Mouse (Mus musculus): ENCODE measurements around the gene Fem1a. TPM values are rescaled to one million over a fixed set of nuclear protein-coding genes. Genes with fewer than 3 reads are reported as not detected.

The Fem1a gene
- polyA plus RNA-seq, 1 experiment: 43.6 TPM

DNA sequence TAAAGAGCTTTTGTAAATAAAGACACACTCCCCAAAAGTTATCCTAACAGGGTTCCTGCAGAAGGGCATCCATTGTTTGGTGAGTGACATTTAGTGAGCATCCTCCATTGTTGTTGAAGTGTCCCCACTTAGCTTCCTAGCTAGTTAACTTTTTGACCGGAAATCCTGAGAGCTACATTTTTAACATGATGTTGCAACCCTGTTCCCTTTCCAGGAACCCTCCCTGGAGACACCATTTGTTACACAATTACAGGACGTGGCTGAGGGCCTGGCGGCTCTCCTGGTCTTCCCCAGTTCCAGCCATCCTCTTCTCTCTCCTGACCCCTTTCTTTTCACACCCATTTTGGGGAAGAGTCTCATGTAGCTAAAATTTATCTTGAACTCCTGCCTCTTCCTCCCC, 36.8 kb upstream of the Fem1a start:
- TF ChIP-seq MYOD1 (IDR thresholded peaks at IDR 0.05; ENCODE audit: control insufficient read depth in 1 of 3, insufficient read length in 2 of 3, low read depth in 2 of 3) (no peak), USF1 (IDR thresholded peaks at IDR 0.05; ENCODE audit: low read depth) (no peak), TCF12 (IDR thresholded peaks at IDR 0.05; ENCODE audit: insufficient read depth, poor library complexity, severe bottlenecking) (no peak), CEBPB (IDR thresholded peaks at IDR 0.05; ENCODE audit: insufficient read depth, poor library complexity, severe bottlenecking) (no peak), POLR2AphosphoS2 (IDR thresholded peaks at IDR 0.05; ENCODE audit: insufficient read length, low read depth) (no peak), TCF3 (IDR thresholded peaks at IDR 0.05; ENCODE audit: insufficient read length, low read depth) (no peak), POLR2A (IDR thresholded peaks at IDR 0.05; ENCODE audit: insufficient read length, low read depth) (no peak), SRF (IDR thresholded peaks at IDR 0.05; ENCODE audit: control insufficient read depth, insufficient read length, low read depth) (no peak), MYOG (IDR thresholded peaks at IDR 0.05; ENCODE audit: control insufficient read depth in 1 of 3, insufficient read depth in 1 of 3, insufficient read length in 2 of 3, low read depth in 2 of 3) (no peak), MAX (IDR thresholded peaks at IDR 0.05; ENCODE audit: low read depth) (no peak), REST (IDR thresholded peaks at IDR 0.05; ENCODE audit: insufficient read depth, insufficient read length) (no peak), E2F4 (IDR thresholded peaks at IDR 0.05; ENCODE audit: insufficient read depth) (no peak)
- no peaks in the 10 kb centered on the region for H3K27me3 ChIP-seq (ENCODE audit: control insufficient read depth, insufficient read depth, insufficient read length)
- no peak overlapping the region for H3K4me2 ChIP-seq (ENCODE audit: low read depth)
- H3K79me2 ChIP-seq (ENCODE audit: control insufficient read depth, insufficient read depth): peaks cover 15% of the 10 kb centered on the region
- H3K4me3 ChIP-seq: peak overlapping the region; percentile 68
- no peak overlapping the region for H3ac ChIP-seq (ENCODE audit: control insufficient read depth, insufficient read length)
- H3K36me3 ChIP-seq (ENCODE audit: control insufficient read depth, insufficient read depth): no peaks in the 10 kb centered on the region

DNA sequence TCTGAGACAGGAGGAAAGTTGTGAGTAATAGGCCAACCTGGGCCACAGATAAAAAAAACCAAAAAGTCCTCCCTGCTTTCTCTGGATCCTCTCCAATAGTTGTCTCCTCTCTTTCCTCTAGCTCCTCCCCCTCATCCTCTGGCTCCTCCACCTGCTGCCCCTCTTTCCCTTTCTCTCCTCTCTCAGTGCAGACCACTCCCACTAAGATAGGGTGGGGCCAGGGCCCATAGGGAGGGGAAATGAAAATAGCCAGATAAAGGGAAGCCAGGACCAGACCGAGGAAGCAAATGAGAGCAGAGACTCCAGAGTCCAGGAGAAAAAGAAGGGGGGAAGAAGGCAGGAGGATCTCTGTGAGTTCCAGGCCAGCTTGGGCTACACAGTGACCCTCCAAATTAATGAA, 31.7 kb upstream of the Fem1a start:
- H3K4me2 ChIP-seq (ENCODE audit: low read depth): no peak overlapping the region
- peaks cover 23% of the 10 kb centered on the region for H3K27me3 ChIP-seq (ENCODE audit: control insufficient read depth, insufficient read depth, insufficient read length)
- H3K4me3 ChIP-seq: no peak overlapping the region
- H3K36me3 ChIP-seq (ENCODE audit: control insufficient read depth, insufficient read depth): no peaks in the 10 kb centered on the region
- no peak overlapping the region for H3ac ChIP-seq (ENCODE audit: control insufficient read depth, insufficient read length)
- no peaks in the 10 kb centered on the region for H3K79me2 ChIP-seq (ENCODE audit: control insufficient read depth, insufficient read depth)
- TF ChIP-seq MAX (IDR thresholded peaks at IDR 0.05; ENCODE audit: low read depth): no peak
- no peak for TF ChIP-seq POLR2AphosphoS2 (IDR thresholded peaks at IDR 0.05; ENCODE audit: insufficient read length, low read depth)
- no peak for TF ChIP-seq USF1 (IDR thresholded peaks at IDR 0.05; ENCODE audit: low read depth)
- no peak for TF ChIP-seq REST (IDR thresholded peaks at IDR 0.05; ENCODE audit: insufficient read depth, insufficient read length)

DNA sequence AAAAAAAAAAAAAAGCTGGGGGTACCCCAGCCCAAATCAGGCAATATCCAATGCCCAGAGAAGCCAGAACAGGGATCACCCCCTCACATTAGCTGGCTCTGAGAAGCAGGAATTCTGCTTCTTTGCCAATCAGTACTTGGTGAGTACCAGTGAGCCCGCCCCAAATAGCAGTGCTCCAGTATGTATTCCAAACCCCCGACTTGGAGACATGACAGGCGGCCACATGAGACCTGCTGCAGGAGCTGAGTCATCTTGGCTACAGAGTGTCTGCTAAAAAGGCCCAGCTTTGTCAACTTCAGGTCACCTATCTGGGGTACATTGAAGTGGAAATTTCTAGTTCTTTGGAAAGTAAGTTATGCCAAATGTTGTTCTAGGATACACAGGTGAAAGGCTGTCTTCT, 30.0 kb upstream of the Fem1a start:
- TF ChIP-seq CEBPB (IDR thresholded peaks at IDR 0.05; ENCODE audit: insufficient read depth, poor library complexity, severe bottlenecking) (no peak), E2F4 (IDR thresholded peaks at IDR 0.05; ENCODE audit: insufficient read depth) (no peak), SRF (IDR thresholded peaks at IDR 0.05; ENCODE audit: control insufficient read depth, insufficient read length, low read depth) (no peak), POLR2A (IDR thresholded peaks at IDR 0.05; ENCODE audit: insufficient read length, low read depth) (no peak), MYOD1 (IDR thresholded peaks at IDR 0.05; ENCODE audit: control insufficient read depth in 1 of 3, insufficient read length in 2 of 3, low read depth in 2 of 3) (no peak), MAX (IDR thresholded peaks at IDR 0.05; ENCODE audit: low read depth) (no peak), TCF3 (IDR thresholded peaks at IDR 0.05; ENCODE audit: insufficient read length, low read depth) (no peak), POLR2AphosphoS2 (IDR thresholded peaks at IDR 0.05; ENCODE audit: insufficient read length, low read depth) (no peak)
- H3K79me2 ChIP-seq (ENCODE audit: control insufficient read depth, insufficient read depth): no peaks in the 10 kb centered on the region
- H3ac ChIP-seq (ENCODE audit: control insufficient read depth, insufficient read length): no peak overlapping the region
- H3K27me3 ChIP-seq (ENCODE audit: control insufficient read depth, insufficient read depth, insufficient read length): peaks cover 30% of the 10 kb centered on the region
- H3K36me3 ChIP-seq (ENCODE audit: control insufficient read depth, insufficient read depth): no peaks in the 10 kb centered on the region
- no peak overlapping the region for H3K4me3 ChIP-seq
- H3K4me2 ChIP-seq (ENCODE audit: low read depth): no peak overlapping the region

DNA sequence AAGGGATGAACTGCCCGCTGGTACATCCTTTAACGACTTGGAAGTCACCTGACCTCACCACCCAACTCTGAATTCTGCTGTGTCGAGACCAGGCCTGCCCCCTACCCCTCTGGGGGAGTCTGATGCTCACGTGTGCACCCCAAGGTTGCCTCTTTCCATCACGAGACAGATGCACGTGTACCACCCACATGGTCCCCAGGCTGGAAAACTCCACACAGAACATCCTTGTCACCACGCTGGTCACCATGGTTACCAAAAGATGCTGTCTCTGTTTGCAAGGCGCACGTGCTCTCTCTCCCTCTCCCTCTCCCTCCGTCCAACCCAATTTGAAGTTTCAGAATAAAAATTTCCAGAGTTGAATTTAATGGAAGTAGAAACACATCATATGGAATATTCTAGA, 26.7 kb upstream of the Fem1a start:
- Histone ChIP-seq H3K36me3 (ENCODE audit: control insufficient read depth, insufficient read depth) (no peaks in the 10 kb centered on the region), H3ac (ENCODE audit: control insufficient read depth, insufficient read length) (no peak overlapping the region), H3K4me3 (no peak overlapping the region), H3K79me2 (ENCODE audit: control insufficient read depth, insufficient read depth) (no peaks in the 10 kb centered on the region), H3K27me3 (ENCODE audit: control insufficient read depth, insufficient read depth, insufficient read length) (peaks cover 40% of the 10 kb centered on the region), H3K4me2 (ENCODE audit: low read depth) (no peak overlapping the region)
- TF ChIP-seq USF1 (IDR thresholded peaks at IDR 0.05; ENCODE audit: low read depth) (no peak), MYOD1 (IDR thresholded peaks at IDR 0.05; ENCODE audit: control insufficient read depth in 1 of 3, insufficient read length in 2 of 3, low read depth in 2 of 3) (no peak), E2F4 (IDR thresholded peaks at IDR 0.05; ENCODE audit: insufficient read depth) (no peak), CEBPB (IDR thresholded peaks at IDR 0.05; ENCODE audit: insufficient read depth, poor library complexity, severe bottlenecking) (no peak), REST (IDR thresholded peaks at IDR 0.05; ENCODE audit: insufficient read depth, insufficient read length) (no peak), SRF (IDR thresholded peaks at IDR 0.05; ENCODE audit: control insufficient read depth, insufficient read length, low read depth) (no peak), POLR2AphosphoS2 (IDR thresholded peaks at IDR 0.05; ENCODE audit: insufficient read length, low read depth) (no peak), TCF3 (IDR thresholded peaks at IDR 0.05; ENCODE audit: insufficient read length, low read depth) (no peak), MYOG (IDR thresholded peaks at IDR 0.05; ENCODE audit: control insufficient read depth in 1 of 3, insufficient read depth in 1 of 3, insufficient read length in 2 of 3, low read depth in 2 of 3) (no peak), POLR2A (IDR thresholded peaks at IDR 0.05; ENCODE audit: insufficient read length, low read depth) (no peak), MAX (IDR thresholded peaks at IDR 0.05; ENCODE audit: low read depth) (no peak), TCF12 (IDR thresholded peaks at IDR 0.05; ENCODE audit: insufficient read depth, poor library complexity, severe bottlenecking) (no peak)

DNA sequence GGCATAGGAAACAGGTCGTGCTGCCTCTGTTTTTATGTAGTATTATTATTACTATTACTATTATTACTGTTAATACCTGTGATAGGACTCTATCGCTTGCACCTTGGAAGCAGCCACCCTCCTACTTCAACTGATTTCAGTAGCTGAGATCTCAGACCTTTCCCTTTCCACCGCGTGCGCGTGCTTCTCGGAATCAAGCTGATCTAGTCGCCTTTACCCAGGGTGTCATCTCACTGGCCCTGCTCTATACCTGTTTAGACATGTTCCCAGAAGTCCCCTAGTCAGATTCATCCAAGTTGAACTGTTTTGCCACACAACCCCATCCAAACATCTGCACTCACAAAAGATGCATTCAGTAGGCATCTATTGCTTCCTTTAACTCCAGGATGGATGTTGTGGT, 23.2 kb upstream of the Fem1a start:
- H3K27me3 ChIP-seq (ENCODE audit: control insufficient read depth, insufficient read depth, insufficient read length): peaks cover 39% of the 10 kb centered on the region
- H3K36me3 ChIP-seq (ENCODE audit: control insufficient read depth, insufficient read depth): no peaks in the 10 kb centered on the region
- H3ac ChIP-seq (ENCODE audit: control insufficient read depth, insufficient read length): no peak overlapping the region
- H3K4me2 ChIP-seq (ENCODE audit: low read depth): no peak overlapping the region
- H3K79me2 ChIP-seq (ENCODE audit: control insufficient read depth, insufficient read depth): no peaks in the 10 kb centered on the region
- no peak overlapping the region for H3K4me3 ChIP-seq
- no peak for TF ChIP-seq USF1 (IDR thresholded peaks at IDR 0.05; ENCODE audit: low read depth)
- TF ChIP-seq MYOD1 (IDR thresholded peaks at IDR 0.05; ENCODE audit: control insufficient read depth in 1 of 3, insufficient read length in 2 of 3, low read depth in 2 of 3): no peak
- no peak for TF ChIP-seq CEBPB (IDR thresholded peaks at IDR 0.05; ENCODE audit: insufficient read depth, poor library complexity, severe bottlenecking)
- TF ChIP-seq MAX (IDR thresholded peaks at IDR 0.05; ENCODE audit: low read depth): no peak
- no peak for TF ChIP-seq MYOG (IDR thresholded peaks at IDR 0.05; ENCODE audit: control insufficient read depth in 1 of 3, insufficient read depth in 1 of 3, insufficient read length in 2 of 3, low read depth in 2 of 3)
- no peak for TF ChIP-seq POLR2AphosphoS2 (IDR thresholded peaks at IDR 0.05; ENCODE audit: insufficient read length, low read depth)
